Mouse (Mus musculus) Muller cell, postnatal 12 days (primary cell): ENCODE data around the gene Tnrc18.
A peak's percentile ranks its signal among the peaks of the same experiment; 100 is the strongest.

Experiments
- DNase-seq: peaks from one replicate; pipeline ENCODE4 v3.0.0-alpha.2; 2015; ENCODE audit errors: inconsistent ontology term

Tnrc18 gene

DNA sequence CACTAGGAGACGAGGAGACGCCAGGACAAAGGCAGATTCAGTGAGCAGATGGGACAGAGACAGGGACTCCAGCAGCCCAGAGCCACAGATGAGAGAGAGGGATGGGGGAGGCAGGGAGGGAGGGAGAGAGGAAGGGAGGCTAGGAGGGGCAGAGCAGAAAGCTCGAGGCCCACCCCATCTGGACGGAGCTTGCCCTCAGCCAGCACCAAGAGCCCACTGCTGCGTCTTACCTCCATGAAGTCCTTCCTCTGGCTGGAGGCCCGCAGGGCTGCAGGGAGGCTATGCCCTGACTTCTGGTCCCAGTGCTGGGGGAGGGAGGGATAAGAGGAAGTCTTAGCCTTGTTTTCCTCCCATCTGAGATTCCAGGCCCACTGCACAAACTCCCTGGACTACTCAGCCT lies 90.7 kb downstream of the Tnrc18 start:
- DNase-seq: no peak

DNA sequence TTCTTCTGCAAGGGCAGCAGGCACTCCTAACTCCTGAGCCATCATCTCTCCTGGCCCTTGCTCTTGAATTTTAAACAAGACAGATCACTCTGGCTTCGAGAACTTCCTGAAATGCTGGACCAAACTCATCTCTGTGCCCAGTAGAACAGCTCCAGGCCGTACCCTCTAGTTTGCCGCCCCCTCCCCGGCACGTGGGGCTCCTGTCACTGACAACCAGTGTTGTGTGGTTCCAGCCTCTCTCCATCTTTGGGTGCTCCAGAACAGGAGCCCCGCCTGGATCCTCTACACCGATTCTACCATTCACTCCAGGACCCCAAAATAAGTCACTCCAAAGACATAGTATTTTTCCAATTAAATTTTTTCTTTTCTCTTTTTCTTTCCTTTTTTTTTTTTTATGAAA lies 93.2 kb downstream of the Tnrc18 start:
- no peak for DNase-seq

DNA sequence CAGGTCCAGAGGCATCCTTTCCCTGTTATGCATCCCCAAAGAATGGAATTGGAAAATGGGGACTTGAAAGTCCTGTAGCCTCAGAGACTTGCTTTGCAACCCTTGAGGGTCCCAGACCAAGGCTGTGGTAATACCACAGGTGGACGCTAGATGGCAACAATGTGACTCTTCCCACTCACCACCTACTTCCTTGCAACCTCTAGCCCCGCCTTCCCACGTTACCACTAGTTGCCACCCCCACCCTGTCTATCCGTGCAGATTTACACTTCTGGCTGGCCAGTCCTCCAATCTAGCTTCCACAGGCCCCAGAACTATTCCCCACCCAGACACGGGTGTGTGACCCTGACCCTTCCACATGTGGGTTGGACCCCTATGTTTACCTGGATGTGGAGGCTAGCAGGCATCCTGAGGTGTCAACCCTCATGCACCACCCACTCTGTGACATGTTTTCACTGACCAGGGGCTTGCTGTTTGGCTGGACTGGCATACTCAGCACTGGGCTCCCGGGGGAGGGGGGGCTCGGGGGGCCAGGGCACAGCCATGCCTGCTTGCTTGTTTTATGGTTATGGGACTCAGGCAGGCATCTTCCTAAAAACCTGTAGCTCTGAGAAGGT lies 93.8 kb downstream of the Tnrc18 start:
- peak; percentile 44 for DNase-seq

GRCm38 (mm10) chr5:142719897-142720296 lies 97.6 kb downstream of the Tnrc18 start:
- no peak for DNase-seq

- no peak for DNase-seq
These were observed 99.0 kb downstream of the Tnrc18 start for GRCm38 (mm10) chr5:142718486-142718885.

- DNase-seq: peak; percentile 60
These were observed 99.4 kb downstream of the Tnrc18 start for GRCm38 (mm10) chr5:142718037-142718436.

DNA sequence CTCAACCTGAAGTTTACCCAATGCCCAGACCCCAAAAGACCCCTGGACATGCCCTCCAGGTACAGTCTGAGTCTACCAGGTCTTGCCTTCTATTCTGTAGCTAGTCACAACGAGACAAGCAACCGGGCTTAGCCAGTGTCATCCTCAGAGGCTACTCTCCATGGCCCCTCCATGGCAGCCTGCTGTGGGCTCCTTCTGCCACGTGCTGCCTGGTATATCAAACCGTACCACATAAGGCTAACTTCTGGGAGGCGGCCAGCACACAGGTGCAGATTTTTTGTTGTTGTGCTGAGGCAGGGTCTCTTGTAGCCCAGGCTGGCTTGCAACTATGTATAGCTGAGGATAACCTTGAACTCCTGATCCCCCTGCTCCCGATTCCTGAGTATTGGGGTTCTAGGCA lies 101.4 kb downstream of the Tnrc18 start:
- DNase-seq: no peak

GRCm38 (mm10) chr5:142715059-142715458 lies 102.4 kb downstream of the Tnrc18 start:
- DNase-seq: no peak

- no peak for DNase-seq
These were observed 103.5 kb downstream of the Tnrc18 start for GRCm38 (mm10) chr5:142713966-142714365.

DNA sequence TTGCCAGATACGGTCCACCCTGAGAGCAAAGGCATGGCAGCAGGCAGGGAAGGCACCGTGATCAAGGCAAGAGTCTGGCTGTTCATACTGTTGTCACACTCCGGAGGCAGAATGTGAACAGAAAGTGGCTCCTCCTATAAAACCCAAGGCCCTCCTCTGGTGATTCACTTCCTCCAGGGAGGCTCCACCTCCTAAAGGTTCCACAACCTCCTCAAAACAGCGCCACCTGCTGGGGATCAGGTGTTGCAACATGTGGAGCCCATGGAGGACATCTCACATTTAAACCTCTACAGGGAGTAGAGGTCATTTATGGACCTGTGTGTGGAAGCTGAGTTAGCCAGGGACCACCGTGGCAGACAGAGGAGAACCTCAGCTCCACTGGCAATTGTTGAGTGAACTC lies 105.1 kb downstream of the Tnrc18 start:
- DNase-seq: no peak

- DNase-seq: no peak
These were observed 108.0 kb downstream of the Tnrc18 start for GRCm38 (mm10) chr5:142709436-142709835.

- DNase-seq: no peak
These were observed 109.8 kb downstream of the Tnrc18 start for GRCm38 (mm10) chr5:142707709-142708108.

DNA sequence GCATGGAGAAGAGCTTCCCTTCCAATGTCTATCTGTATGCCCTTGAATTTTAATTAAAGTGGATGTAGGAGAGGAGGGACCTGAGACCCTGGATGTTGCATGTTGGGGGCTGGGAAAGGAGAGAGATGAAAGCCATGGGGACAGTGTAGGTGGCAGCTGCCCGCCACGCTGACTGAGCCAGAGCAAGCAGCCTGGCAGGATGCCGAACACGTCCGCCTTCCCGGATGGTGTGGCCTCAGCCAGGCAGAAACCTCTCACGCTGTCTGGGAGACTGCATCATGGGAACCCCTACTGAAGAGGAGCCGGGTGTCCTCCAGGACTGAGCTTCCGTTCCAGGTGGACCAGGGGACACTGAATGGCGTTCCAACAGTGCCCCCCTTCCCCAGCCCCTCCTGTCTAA lies 113.9 kb downstream of the Tnrc18 start:
- peak; percentile 36 for DNase-seq

GRCm38 (mm10) chr5:142702511-142703138 lies 114.8 kb downstream of the Tnrc18 start:
- DNase-seq: no peak

- DNase-seq: peak; percentile 73
These were observed 115.6 kb downstream of the Tnrc18 start for GRCm38 (mm10) chr5:142701651-142702510.

- DNase-seq: no peak
These were observed 116.4 kb downstream of the Tnrc18 start for GRCm38 (mm10) chr5:142700842-142701589.

DNA sequence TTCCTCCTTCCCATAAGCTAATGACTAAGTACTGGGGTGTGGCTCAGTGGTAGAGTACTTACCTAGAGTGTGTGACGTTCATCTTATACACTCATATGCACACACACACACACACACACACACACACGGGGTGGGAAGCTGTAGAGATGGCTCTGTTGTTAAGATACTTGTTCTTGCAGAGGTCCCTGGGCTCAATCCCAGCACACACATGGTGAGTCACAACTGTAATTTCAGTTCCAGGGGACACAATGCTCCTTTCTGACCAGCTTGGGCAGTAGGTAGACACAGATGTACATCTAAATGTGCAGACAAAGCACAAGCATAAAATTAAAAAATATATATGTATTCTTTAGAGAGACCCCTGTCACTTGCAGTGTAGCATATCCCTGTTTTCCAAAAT lies 119.7 kb downstream of the Tnrc18 start:
- no peak for DNase-seq

DNA sequence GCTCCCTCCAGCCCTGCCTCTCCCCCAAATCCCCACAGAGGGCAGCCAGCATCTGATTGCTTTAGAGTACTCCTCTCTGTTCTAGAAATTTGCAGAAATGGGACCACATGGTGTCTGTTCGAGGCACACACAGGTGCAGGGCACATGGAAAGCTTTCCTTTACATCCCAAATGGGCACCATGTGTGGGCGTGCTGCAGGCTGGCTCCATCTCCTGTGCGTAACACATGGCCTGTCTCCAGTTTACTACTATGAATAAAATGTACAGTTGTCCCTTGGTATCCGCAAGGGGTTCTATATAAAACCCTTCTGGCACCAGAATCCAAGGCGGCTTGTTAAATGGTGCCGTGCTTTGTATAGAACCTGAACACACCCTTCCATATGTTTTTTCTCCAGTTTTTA lies 120.6 kb downstream of the Tnrc18 start:
- no peak for DNase-seq

- no peak for DNase-seq
These were observed 121.2 kb downstream of the Tnrc18 start for GRCm38 (mm10) chr5:142696258-142696657.

GRCm38 (mm10) chr5:142694627-142695340 lies 122.7 kb downstream of the Tnrc18 start:
- peak; percentile 69 for DNase-seq

GRCm38 (mm10) chr5:142693738-142694430 lies 123.6 kb downstream of the Tnrc18 start:
- no peak for DNase-seq
